Mouse (Mus musculus) neural tube, embryonic 15.5 days (tissue): ENCODE data around the gene Mtnr1b. TPM values are rescaled to one million over a fixed set of nuclear protein-coding genes. Genes with fewer than 3 reads are reported as not detected.
"Not testable (repeated sequence)": the region's sequence is repeated elsewhere in the genome, so short reads cannot be mapped to it uniquely, and the experiment has no call there.

Source experiments
- ATAC-seq: fragments of 200-750 bp; cut with Nextera tagmentation; 2 replicates; pipeline ENCODE4 v1.8.0; 2017; ENCODE audit warnings: mild to moderate bottlenecking, moderate TSS enrichment, moderate library complexity; ENCODE audit not compliant: low FRiP score
- H3K27ac ChIP-seq: fragments of 300-500 bp; sonication (generic); replicated peaks from 2 replicates; pipeline ENCODE4 v1.5.1; 2015; ENCODE audit warnings: mild to moderate bottlenecking, inconsistent platforms
- H3K27me3 ChIP-seq: fragments of 300-500 bp; sonication (generic); replicated peaks from 2 replicates; pipeline ENCODE4 v1.6.1; 2015; ENCODE audit warnings: inconsistent platforms
- H3K36me3 ChIP-seq: fragments of 300-500 bp; sonication (generic); 2 replicates; pipeline ENCODE4 v1.6.1; 2015; ENCODE audit warnings: inconsistent platforms
- H3K4me1 ChIP-seq: fragments of 300-500 bp; sonication (generic); 2 replicates; pipeline ENCODE4 v1.6.1; 2015; ENCODE audit warnings: inconsistent platforms
- H3K4me2 ChIP-seq: fragments of 300-500 bp; sonication (generic); 2 replicates; pipeline ENCODE4 v1.6.1; 2015; ENCODE audit warnings: inconsistent platforms, mild to moderate bottlenecking, moderate library complexity
- H3K4me3 ChIP-seq: fragments of 300-500 bp; sonication (generic); replicated peaks from 2 replicates; pipeline ENCODE4 v1.5.1; 2015; ENCODE audit warnings: mild to moderate bottlenecking, inconsistent platforms
- H3K9ac ChIP-seq: fragments of 300-500 bp; sonication (generic); replicated peaks from 2 replicates; pipeline ENCODE4 v1.6.1; 2015; ENCODE audit warnings: mild to moderate bottlenecking, inconsistent platforms
- H3K9me3 ChIP-seq: fragments of 300-500 bp; sonication (generic); replicated peaks from 2 replicates; pipeline ENCODE4 v1.6.1; 2016; ENCODE audit warnings: inconsistent platforms
- WGBS: fragments of 180-500 bp; shearing (Covaris S2); methylation state at CpG from one replicate; pipeline ENCODE4 v1.1.7; 2015; ENCODE audit warnings: mixed read lengths; 5-methylcytosine and 5-hydroxymethylcytosine counted together
- polyA plus RNA-seq: library from polyadenylated mRNA; unstranded; fragments of >200 nt; fragmentation: Nextera tagmentation; extraction: Ambion mirVana; gene quantifications from 2 replicates; pipeline ENCODE4 v1.2.1, GENCODE M21; 2015

Gene Mtnr1b
- polyA plus RNA-seq, 1 experiment from 2014 or later = not detected

- H3K27ac ChIP-seq = no peak overlapping the region
- 79% methylated on average over 4 of the region's 4 CpGs for WGBS
- H3K27me3 ChIP-seq = peaks cover 6% of the 10 kb centered on the region; the same call in 1 of the 2 replicates
- H3K9ac ChIP-seq = no peak overlapping the region
- no peak overlapping the region for H3K4me2 ChIP-seq
- ATAC-seq = no peak
- peaks cover 13% of the 10 kb centered on the region for H3K4me1 ChIP-seq
- H3K4me3 ChIP-seq = no peak overlapping the region
- no peaks in the 10 kb centered on the region for H3K9me3 ChIP-seq
- no peaks in the 10 kb centered on the region for H3K36me3 ChIP-seq
Measured at GRCm38 (mm10) chr9:15870013-15870412, 4.3 kb downstream of the Mtnr1b start.

- Histone ChIP-seq H3K27ac (no peak overlapping the region), H3K9ac (no peak overlapping the region), H3K4me1 (peaks cover 13% of the 10 kb centered on the region), H3K9me3 (no peaks in the 10 kb centered on the region), H3K27me3 (peaks cover 6% of the 10 kb centered on the region; the same call in 1 of the 2 replicates), H3K36me3 (no peaks in the 10 kb centered on the region), H3K4me3 (no peak overlapping the region), H3K4me2 (no peak overlapping the region)
- 75% methylated on average over 4 of the region's 4 CpGs for WGBS
- ATAC-seq = no peak
Measured at GRCm38 (mm10) chr9:15869456-15869855, 4.9 kb downstream of the Mtnr1b start.

- no peaks in the 10 kb centered on the region for H3K9me3 ChIP-seq
- H3K36me3 ChIP-seq = no peaks in the 10 kb centered on the region
- no peak overlapping the region for H3K27ac ChIP-seq
- no peak overlapping the region for H3K4me3 ChIP-seq
- H3K4me1 ChIP-seq = peaks cover 13% of the 10 kb centered on the region
- H3K4me2 ChIP-seq = no peak overlapping the region
- 44% methylated on average over 10 of the region's 10 CpGs for WGBS
- peak; percentile 91 for ATAC-seq
- no peaks in the 10 kb centered on the region; the same call in 1 of the 2 replicates for H3K27me3 ChIP-seq
- no peak overlapping the region for H3K9ac ChIP-seq
Measured at GRCm38 (mm10) chr9:15866280-15867072, 7.9 kb downstream of the Mtnr1b start.

GRCm38 (mm10) chr9:15861402-15861801, 13.0 kb downstream of the Mtnr1b start:
- no peak for ATAC-seq
- 72% methylated on average over 5 of the region's 5 CpGs for WGBS
- H3K4me3 ChIP-seq = no peak overlapping the region

GRCm38 (mm10) chr9:15850749-15851148, 23.6 kb downstream of the Mtnr1b start:
- Histone ChIP-seq H3K4me2 (no peak overlapping the region), H3K36me3 (no peaks in the 10 kb centered on the region), H3K4me3 (no peak overlapping the region), H3K27ac (no peak overlapping the region), H3K4me1 (no peaks in the 10 kb centered on the region), H3K9me3 (no peaks in the 10 kb centered on the region), H3K9ac (no peak overlapping the region), H3K27me3 (no peaks in the 10 kb centered on the region)
- ATAC-seq = no peak

More at GRCm38 (mm10) chr9:15861402-15861801, 13.0 kb downstream of the Mtnr1b start:
- H3K4me1 ChIP-seq = peaks cover 9% of the 10 kb centered on the region
- no peak overlapping the region for H3K27ac ChIP-seq
- no peaks in the 10 kb centered on the region for H3K9me3 ChIP-seq
- no peak overlapping the region for H3K4me2 ChIP-seq
- H3K9ac ChIP-seq = no peak overlapping the region
- no peaks in the 10 kb centered on the region for H3K36me3 ChIP-seq
- no peaks in the 10 kb centered on the region for H3K27me3 ChIP-seq

GRCm38 (mm10) chr9:15845390-15845789, 29.0 kb downstream of the Mtnr1b start:
- WGBS = 88% methylated on average over 8 of the region's 8 CpGs
- Histone ChIP-seq H3K27ac (no peak overlapping the region), H3K36me3 (no peaks in the 10 kb centered on the region), H3K9ac (no peak overlapping the region), H3K27me3 (no peaks in the 10 kb centered on the region), H3K4me3 (no peak overlapping the region), H3K4me1 (no peaks in the 10 kb centered on the region), H3K9me3 (no peaks in the 10 kb centered on the region), H3K4me2 (no peak overlapping the region)
- ATAC-seq = no peak

GRCm38 (mm10) chr9:15844936-15845335, 29.4 kb downstream of the Mtnr1b start:
- H3K27me3 ChIP-seq, ATAC-seq, H3K4me3 ChIP-seq, H3K4me2 ChIP-seq, H3K4me1 ChIP-seq, H3K9me3 ChIP-seq, H3K27ac ChIP-seq, H3K36me3 ChIP-seq, H3K9ac ChIP-seq: not testable (repeated sequence)
- 87% methylated on average over 4 of the region's 4 CpGs for WGBS

- Histone ChIP-seq H3K4me2 (no peak overlapping the region), H3K9ac (no peak overlapping the region), H3K27ac (no peak overlapping the region), H3K36me3 (no peaks in the 10 kb centered on the region), H3K4me1 (no peaks in the 10 kb centered on the region), H3K27me3 (no peaks in the 10 kb centered on the region), H3K4me3 (no peak overlapping the region), H3K9me3 (no peaks in the 10 kb centered on the region)
- ATAC-seq = peak; percentile 78
- 52% methylated on average over 6 of the region's 6 CpGs for WGBS
Measured at GRCm38 (mm10) chr9:15813002-15813911, 61.1 kb downstream of the Mtnr1b start.

GRCm38 (mm10) chr9:15804296-15804695, 70.1 kb downstream of the Mtnr1b start:
- H3K36me3 ChIP-seq = no peaks in the 10 kb centered on the region
- ATAC-seq = no peak
- no peak overlapping the region for H3K9ac ChIP-seq
- H3K27me3 ChIP-seq = no peaks in the 10 kb centered on the region
- no peak overlapping the region for H3K4me3 ChIP-seq
- H3K4me2 ChIP-seq = no peak overlapping the region
- no peaks in the 10 kb centered on the region for H3K9me3 ChIP-seq
- 93% methylated on average over 2 of the region's 2 CpGs for WGBS
- no peak overlapping the region for H3K27ac ChIP-seq
- H3K4me1 ChIP-seq = no peaks in the 10 kb centered on the region

GRCm38 (mm10) chr9:15802413-15803027, 71.8 kb downstream of the Mtnr1b start:
- H3K4me2 ChIP-seq = no peak overlapping the region
- H3K4me3 ChIP-seq = no peak overlapping the region
- H3K27me3 ChIP-seq = no peaks in the 10 kb centered on the region
- H3K9ac ChIP-seq = no peak overlapping the region
- H3K4me1 ChIP-seq = no peaks in the 10 kb centered on the region
- H3K36me3 ChIP-seq = no peaks in the 10 kb centered on the region
- H3K27ac ChIP-seq = no peak overlapping the region
- no peaks in the 10 kb centered on the region for H3K9me3 ChIP-seq
- ATAC-seq = no peak

GRCm38 (mm10) chr9:15800402-15800801, 74.0 kb downstream of the Mtnr1b start:
- 67% methylated on average over 5 of the region's 5 CpGs for WGBS
- Histone ChIP-seq H3K27me3 (no peaks in the 10 kb centered on the region), H3K9me3 (no peaks in the 10 kb centered on the region), H3K27ac (no peak overlapping the region), H3K36me3 (no peaks in the 10 kb centered on the region), H3K4me3 (no peak overlapping the region), H3K9ac (no peak overlapping the region), H3K4me2 (no peak overlapping the region), H3K4me1 (no peaks in the 10 kb centered on the region)
- no peak for ATAC-seq
